Mouse (Mus musculus) kidney, embryonic 14.5 days (tissue): ENCODE data around the gene Ly6g6f. TPM values are rescaled to one million over a fixed set of nuclear protein-coding genes. Genes with fewer than 3 reads are reported as not detected.

Experiments used
- ATAC-seq: fragments of 200-750 bp; cut with Nextera tagmentation; 2 replicates; pipeline ENCODE4 v1.8.0; 2017; ENCODE audit warnings: moderate number of reproducible peaks, mild to moderate bottlenecking, moderate TSS enrichment, moderate library complexity; ENCODE audit not compliant: low FRiP score, low TSS enrichment
- H3K27ac ChIP-seq: fragments of 300-500 bp; sonication (generic); 2 replicates; pipeline ENCODE4 v1.5.1; 2014; ENCODE audit warnings: low read depth, mild to moderate bottlenecking, low read length, moderate library complexity, mixed read lengths
- H3K27me3 ChIP-seq: fragments of 300-500 bp; sonication (generic); 2 replicates; pipeline ENCODE4 v1.6.1; 2014; ENCODE audit warnings: mild to moderate bottlenecking, low read length; ENCODE audit not compliant: control insufficient read depth, insufficient read depth
- H3K36me3 ChIP-seq: fragments of 300-500 bp; sonication (generic); 2 replicates; pipeline ENCODE4 v1.6.1; 2014; ENCODE audit warnings: low read length, mixed read lengths; ENCODE audit not compliant: control insufficient read depth, insufficient read depth
- H3K4me1 ChIP-seq: fragments of 300-500 bp; sonication (generic); 2 replicates; pipeline ENCODE4 v1.6.1; 2014; ENCODE audit warnings: low read length, mixed read lengths; ENCODE audit not compliant: control insufficient read depth, insufficient read depth
- H3K4me2 ChIP-seq: fragments of 300-500 bp; sonication (generic); replicated peaks from 2 replicates; pipeline ENCODE4 v1.6.1; 2014; ENCODE audit warnings: low read depth, mild to moderate bottlenecking, low read length
- H3K4me3 ChIP-seq: fragments of 300-500 bp; sonication (generic); 2 replicates; pipeline ENCODE4 v1.5.1; 2014; ENCODE audit warnings: mild to moderate bottlenecking, low read length
- H3K9ac ChIP-seq: fragments of 300-500 bp; sonication (generic); 2 replicates; pipeline ENCODE4 v1.6.1; 2014; ENCODE audit warnings: low read depth, mild to moderate bottlenecking, low read length, moderate library complexity
- H3K9me3 ChIP-seq: fragments of 300-500 bp; sonication (generic); 2 replicates; pipeline ENCODE4 v1.6.1; 2016; ENCODE audit warnings: low read length; ENCODE audit not compliant: control insufficient read depth
- WGBS: fragments of 180-500 bp; shearing (Covaris S2); extraction: QIAGEN DNeasy Blood & Tissue Kit; methylation state at CpG from one replicate; pipeline ENCODE4 v1.1.7; 2014; 5-methylcytosine and 5-hydroxymethylcytosine counted together
- polyA plus RNA-seq: library from polyadenylated mRNA; unstranded; fragments of >200 nt; fragmentation: Nextera tagmentation; extraction: Ambion mirVana; gene quantifications from 2 replicates; pipeline ENCODE4 v1.2.1, GENCODE M21; 2014

Gene Ly6g6f
- polyA plus RNA-seq, 1 experiment from 2014 or later: 0.31 TPM

DNA sequence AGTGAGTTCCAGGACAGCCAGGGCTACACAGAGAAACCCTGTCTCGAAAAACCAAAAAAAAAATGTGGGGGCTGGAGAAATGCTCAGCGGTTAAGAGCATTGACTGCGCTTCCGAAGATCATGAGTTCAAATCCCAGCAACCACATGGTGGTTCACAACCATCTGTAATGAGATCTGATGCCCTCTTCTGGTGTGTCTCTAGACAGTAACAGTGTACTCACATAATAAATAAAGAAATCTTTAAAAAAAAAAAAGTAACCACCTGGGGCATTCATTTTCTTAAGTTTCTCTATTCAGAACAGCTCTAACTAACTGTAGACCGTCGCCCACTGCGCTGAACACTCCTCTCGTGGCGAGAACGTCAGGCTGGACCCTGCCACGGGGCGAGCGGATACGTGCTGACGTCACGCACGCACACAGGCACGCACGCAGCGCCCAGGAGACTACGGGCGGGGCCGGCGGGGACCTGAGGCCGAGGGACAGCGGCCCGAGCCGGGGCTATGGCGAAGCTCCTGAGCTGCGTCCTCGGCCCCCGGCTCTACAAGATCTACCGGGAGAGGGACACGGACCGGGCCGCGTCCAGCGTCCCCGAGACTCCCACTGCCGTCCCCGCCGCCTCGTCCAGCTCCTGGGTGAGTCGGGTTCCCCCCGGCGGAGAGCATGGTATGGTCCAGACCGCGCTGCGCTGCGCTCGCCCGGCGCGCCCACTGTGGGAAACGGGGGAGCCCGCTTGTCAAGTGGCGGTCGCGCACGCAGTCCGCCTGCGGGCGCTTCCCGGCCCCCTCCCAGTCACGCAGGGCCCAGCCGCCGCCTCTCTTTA lies 3.6 kb upstream of the Ly6g6f start, which contains the start of gene Abhd16a:
TSS of gene Abhd16a (plus strand) at position 439 of the 820 bp plus-strand sequence.
- 4% methylated on average over 53 of the region's 67 CpGs for WGBS
- H3K27ac ChIP-seq: peak within 1 kb of the TSS; percentile 95
- H3K4me1 ChIP-seq: peaks cover 12% of the 10 kb centered on the region
- ATAC-seq: peak; percentile 98
- H3K27me3 ChIP-seq: no peaks in the 10 kb centered on the region
- H3K9me3 ChIP-seq: no peaks in the 10 kb centered on the region
- peak within 1 kb of the TSS; percentile 67 for H3K4me2 ChIP-seq
- H3K4me3 ChIP-seq: peak within 1 kb of the TSS; percentile 64
- H3K36me3 ChIP-seq: peaks cover 20% of the 10 kb centered on the region
- H3K9ac ChIP-seq: peak within 1 kb of the TSS; percentile 86

DNA sequence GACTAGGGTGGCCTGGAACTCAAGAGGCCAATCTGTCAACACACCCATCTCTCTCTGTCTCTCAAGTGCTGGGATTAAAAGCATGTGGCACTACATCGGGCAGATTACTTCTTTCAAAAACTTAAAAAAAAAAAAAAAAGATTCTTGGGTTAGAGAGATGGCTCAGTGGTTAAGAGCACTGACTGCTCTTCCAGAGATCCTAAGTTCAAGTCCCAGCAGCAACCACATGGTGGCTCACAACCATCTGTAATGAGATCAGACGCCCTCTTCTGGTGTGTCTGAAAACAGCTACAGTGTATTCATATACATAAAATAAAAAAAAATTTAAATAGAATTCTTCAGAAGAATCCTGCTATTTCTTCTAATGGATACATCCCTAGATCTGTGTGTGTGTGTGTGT lies 2.7 kb upstream of the Ly6g6f start:
- no peak overlapping the region for H3K4me3 ChIP-seq
- WGBS: 61% methylated on average over 2 of the region's 2 CpGs
- no peaks in the 10 kb centered on the region for H3K9me3 ChIP-seq
- no peak overlapping the region for H3K27ac ChIP-seq
- peaks cover 15% of the 10 kb centered on the region for H3K36me3 ChIP-seq
- no peaks in the 10 kb centered on the region for H3K27me3 ChIP-seq
- H3K9ac ChIP-seq: no peak overlapping the region
- H3K4me1 ChIP-seq: peaks cover 12% of the 10 kb centered on the region
- no peak for ATAC-seq
- no peak overlapping the region for H3K4me2 ChIP-seq

DNA sequence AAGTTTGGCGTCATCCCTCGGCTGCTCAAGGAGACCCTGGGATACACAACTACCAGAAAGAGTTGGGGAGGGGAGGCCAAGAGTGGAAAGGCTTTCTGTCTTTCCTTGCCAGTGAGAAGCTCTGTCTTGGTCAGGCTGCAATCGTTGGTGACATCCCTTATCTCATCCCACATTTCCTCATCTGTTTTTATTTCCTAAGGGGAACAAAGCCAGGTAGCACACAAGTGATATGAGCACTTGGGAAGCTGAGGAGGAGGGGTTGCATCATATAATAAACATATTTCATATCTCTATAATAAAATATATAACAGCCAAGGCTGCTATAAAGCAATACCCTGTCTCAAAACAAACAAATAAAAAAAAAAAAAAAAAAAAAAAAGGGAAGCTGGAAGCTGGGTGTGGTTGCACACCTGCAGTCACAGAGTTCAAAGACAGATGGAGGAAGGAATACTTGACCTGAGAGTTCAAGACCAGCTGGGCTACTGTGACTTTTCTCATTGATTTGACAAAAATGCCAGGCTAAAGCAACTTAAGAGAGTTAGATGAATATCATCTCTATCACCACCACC lies 1.4 kb downstream of the Ly6g6f start:
- Histone ChIP-seq H3K4me3 (no peak overlapping the region), H3K9ac (no peak overlapping the region), H3K4me1 (no peaks in the 10 kb centered on the region), H3K9me3 (no peaks in the 10 kb centered on the region), H3K4me2 (no peak overlapping the region), H3K27me3 (no peaks in the 10 kb centered on the region), H3K36me3 (no peaks in the 10 kb centered on the region), H3K27ac (no peak overlapping the region)
- 85% methylated on average over 3 of the region's 3 CpGs for WGBS
- no peak for ATAC-seq

- Histone ChIP-seq H3K4me3 (no peak overlapping the region), H3K4me2 (no peak overlapping the region), H3K27ac (no peak overlapping the region), H3K9ac (no peak overlapping the region), H3K36me3 (no peaks in the 10 kb centered on the region), H3K4me1 (no peaks in the 10 kb centered on the region), H3K27me3 (peaks cover 2% of the 10 kb centered on the region; the same call in 1 of the 2 replicates), H3K9me3 (no peaks in the 10 kb centered on the region)
- ATAC-seq: no peak
- 81% methylated on average over 16 of the region's 16 CpGs for WGBS
Measured at GRCm38 (mm10) chr17:35082841-35083576, 2.4 kb downstream of the Ly6g6f start.

DNA sequence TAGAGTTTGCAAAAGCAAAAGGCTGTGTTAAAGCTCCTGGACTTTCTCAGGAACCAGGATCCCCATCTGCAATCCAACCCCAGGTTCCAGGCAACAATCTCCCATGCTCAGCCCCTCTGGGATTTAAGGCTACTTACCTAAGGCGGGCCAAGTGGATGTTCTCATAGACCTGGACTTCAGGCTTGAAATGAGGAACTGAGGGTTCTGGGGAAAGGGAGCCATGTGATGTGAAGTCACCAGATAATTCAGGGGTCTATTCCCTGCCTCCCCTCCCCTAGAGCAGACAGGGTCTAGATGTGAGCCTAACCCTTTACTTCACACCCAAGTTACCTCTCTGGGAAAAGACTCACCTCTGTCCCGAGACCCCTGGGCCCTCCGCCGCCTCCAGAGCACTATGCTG lies 4.7 kb downstream of the Ly6g6f start:
- no peak overlapping the region for H3K9ac ChIP-seq
- peaks cover 9% of the 10 kb centered on the region; the same call in 1 of the 2 replicates for H3K4me1 ChIP-seq
- H3K4me3 ChIP-seq: no peak overlapping the region
- no peak overlapping the region for H3K27ac ChIP-seq
- WGBS: 90% methylated on average over 4 of the region's 4 CpGs
- H3K4me2 ChIP-seq: no peak overlapping the region
- no peaks in the 10 kb centered on the region for H3K9me3 ChIP-seq
- no peak for ATAC-seq
- H3K36me3 ChIP-seq: no peaks in the 10 kb centered on the region
- peaks cover 2% of the 10 kb centered on the region; the same call in 1 of the 2 replicates for H3K27me3 ChIP-seq

GRCm38 (mm10) chr17:35080248-35080647 lies 5.2 kb downstream of the Ly6g6f start:
- peaks cover 2% of the 10 kb centered on the region; the same call in 1 of the 2 replicates for H3K27me3 ChIP-seq
- H3K4me1 ChIP-seq: peaks cover 9% of the 10 kb centered on the region; the same call in 1 of the 2 replicates
- H3K4me3 ChIP-seq: no peak overlapping the region
- H3K27ac ChIP-seq: no peak overlapping the region
- H3K4me2 ChIP-seq: no peak overlapping the region
- WGBS: 35% methylated on average over 6 of the region's 6 CpGs
- no peak for ATAC-seq
- H3K9me3 ChIP-seq: peaks cover 2% of the 10 kb centered on the region; the same call in 1 of the 2 replicates
- H3K9ac ChIP-seq: no peak overlapping the region
- H3K36me3 ChIP-seq: no peaks in the 10 kb centered on the region

DNA sequence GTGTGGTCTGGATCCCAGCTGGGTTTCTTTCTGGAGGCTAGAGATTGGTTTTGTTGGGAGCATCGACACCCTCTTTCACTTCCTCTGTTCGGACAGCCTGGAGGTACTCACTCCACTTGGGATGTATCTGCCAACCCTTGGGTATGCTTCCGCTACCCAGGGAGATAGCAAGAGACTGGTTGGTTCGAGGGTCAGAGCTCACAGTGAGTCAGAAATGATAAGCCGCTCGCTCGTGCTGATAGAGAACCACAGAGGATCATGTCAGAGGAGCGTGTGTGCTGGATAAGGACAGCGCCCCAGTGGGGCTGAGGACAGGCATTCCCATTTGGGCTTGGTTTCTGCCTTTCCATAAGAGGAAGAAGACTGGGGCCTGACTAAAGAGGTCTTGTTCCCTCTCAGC lies 5.6 kb downstream of the Ly6g6f start:
- Histone ChIP-seq H3K9ac (no peak overlapping the region), H3K4me2 (no peak overlapping the region), H3K36me3 (no peaks in the 10 kb centered on the region), H3K4me1 (peaks cover 9% of the 10 kb centered on the region; the same call in 1 of the 2 replicates), H3K27me3 (peaks cover 2% of the 10 kb centered on the region; the same call in 1 of the 2 replicates), H3K27ac (no peak overlapping the region), H3K4me3 (no peak overlapping the region), H3K9me3 (peaks cover 3% of the 10 kb centered on the region; the same call in 1 of the 2 replicates)
- 61% methylated on average over 9 of the region's 9 CpGs for whole genome bisulfite sequencing
- no peak for ATAC-seq

GRCm38 (mm10) chr17:35077786-35078233 lies 7.6 kb downstream of the Ly6g6f start, which contains the start of gene Ly6g6d:
Ly6g6d (minus strand) TSS chr17:35078065.
- peaks cover 9% of the 10 kb centered on the region; the same call in 1 of the 2 replicates for H3K4me1 ChIP-seq
- H3K9me3 ChIP-seq: peaks cover 3% of the 10 kb centered on the region; the same call in 1 of the 2 replicates
- H3K9ac ChIP-seq: peak within 1 kb of the TSS; percentile 55
- peak within 1 kb of the TSS; percentile 50 for H3K4me2 ChIP-seq
- H3K4me3 ChIP-seq: peak within 1 kb of the TSS; percentile 31
- peak; percentile 81 for ATAC-seq
- H3K27me3 ChIP-seq: peaks cover 2% of the 10 kb centered on the region; the same call in 1 of the 2 replicates
- H3K27ac ChIP-seq: peak within 1 kb of the TSS; percentile 37; the same call in 1 of the 2 replicates
- H3K36me3 ChIP-seq: no peaks in the 10 kb centered on the region
- WGBS: 5% methylated on average over 14 of the region's 14 CpGs
